Mouse (Mus musculus): ENCODE data around the gene Efr3b. TPM values are rescaled to one million over a fixed set of nuclear protein-coding genes. Genes with fewer than 3 reads are reported as not detected.

Gene Efr3b
- total RNA-seq, 2 experiments from 2014 or later: 91.9 to 92.3 TPM

- no peak for DNase-seq (ENCODE audit: low spot score in 2 of 2)
Observed at GRCm38 (mm10) chr12:3915852-3916251, 122.9 kb downstream of the Efr3b start.

Other genes with a start within 250 kb of the Efr3b start
- gene Dnmt3a, start 232.9 kb downstream of the Efr3b start, total RNA-seq (2021): 10 to 100 TPM; 65.3 to 69.4 TPM
- gene Pomc, start 84.0 kb downstream of the Efr3b start, total RNA-seq (2021): 1 to 10 TPM; 2.3 to 2.4 TPM
- 10 to 100 TPM; 82.6 to 83.9 TPM for gene Dnajc27, start 43.7 kb upstream of the Efr3b start, total RNA-seq (2021)
- 10 to 100 TPM; 50.9 to 53.0 TPM for gene Adcy3, start 94.2 kb upstream of the Efr3b start, total RNA-seq (2021)
- 1 to 10 TPM; 8.0 to 8.5 TPM for gene Ptrhd1, start 195.1 kb upstream of the Efr3b start, total RNA-seq (2021)
- gene Cenpo, start 195.4 kb upstream of the Efr3b start, total RNA-seq (2021): 1 to 10 TPM; 3.5 to 4.8 TPM